Mouse (Mus musculus): ENCODE data around the gene 2310061I04Rik. TPM values are rescaled to one million over a fixed set of nuclear protein-coding genes. Genes with fewer than 3 reads are reported as not detected.

2310061I04Rik gene
- total and polyA plus RNA-seq, 2 experiments, result 4.9 to 35.3 TPM

DNA sequence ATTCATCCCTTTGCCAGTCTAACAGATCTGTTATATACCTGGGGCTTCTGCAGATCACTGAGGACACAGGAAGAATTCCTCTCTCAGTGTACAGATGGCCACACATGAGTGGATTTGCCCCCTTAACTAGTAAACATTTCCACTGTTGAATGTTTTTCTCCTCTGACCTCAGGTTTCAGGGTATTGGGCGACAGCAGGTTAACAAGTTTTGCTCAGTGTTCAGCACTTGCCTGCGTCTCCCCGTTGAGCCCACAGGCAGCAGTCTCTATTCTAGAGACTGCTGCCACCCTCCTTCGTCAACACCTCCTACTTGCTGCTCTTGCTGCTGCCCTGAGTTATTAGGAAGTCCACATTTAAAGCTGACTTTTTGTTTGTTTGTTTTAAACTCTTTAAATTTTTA, 24.5 kb upstream of the 2310061I04Rik start:
- no peak for DNase-seq (ENCODE audit: extremely low read depth, low read depth, low spot score)
- Histone ChIP-seq H3K36me3 (ENCODE audit: control insufficient read depth, insufficient read depth, low read length) (peaks cover 47% of the 10 kb centered on the region), H3K4me1 (ENCODE audit: control insufficient read depth, insufficient read depth, low read length) (peaks cover 17% of the 10 kb centered on the region), H3K9ac (ENCODE audit: low read depth, low read length) (no peak overlapping the region), H3K27me3 (ENCODE audit: control insufficient read depth, insufficient read depth, low read length) (no peaks in the 10 kb centered on the region), H3K4me3 (ENCODE audit: insufficient read depth, low read depth, low read length) (no peak overlapping the region), H3K79me2 (ENCODE audit: control insufficient read depth, insufficient read depth, low read length) (no peaks in the 10 kb centered on the region; the same call in 1 of the 2 replicates), H3K27ac (replicated peaks; ENCODE audit: insufficient read depth, low read depth, low read length) (no peak overlapping the region)
- TF ChIP-seq POLR2A (IDR thresholded peaks at IDR 0.05; ENCODE audit: extremely low read depth, insufficient read depth, low read length) (no peak), CTCF (IDR thresholded peaks at IDR 0.05; ENCODE audit: low read depth, low read length) (no peak)
- 32% methylated on average over 4 of the region's 4 CpGs for WGBS

DNA sequence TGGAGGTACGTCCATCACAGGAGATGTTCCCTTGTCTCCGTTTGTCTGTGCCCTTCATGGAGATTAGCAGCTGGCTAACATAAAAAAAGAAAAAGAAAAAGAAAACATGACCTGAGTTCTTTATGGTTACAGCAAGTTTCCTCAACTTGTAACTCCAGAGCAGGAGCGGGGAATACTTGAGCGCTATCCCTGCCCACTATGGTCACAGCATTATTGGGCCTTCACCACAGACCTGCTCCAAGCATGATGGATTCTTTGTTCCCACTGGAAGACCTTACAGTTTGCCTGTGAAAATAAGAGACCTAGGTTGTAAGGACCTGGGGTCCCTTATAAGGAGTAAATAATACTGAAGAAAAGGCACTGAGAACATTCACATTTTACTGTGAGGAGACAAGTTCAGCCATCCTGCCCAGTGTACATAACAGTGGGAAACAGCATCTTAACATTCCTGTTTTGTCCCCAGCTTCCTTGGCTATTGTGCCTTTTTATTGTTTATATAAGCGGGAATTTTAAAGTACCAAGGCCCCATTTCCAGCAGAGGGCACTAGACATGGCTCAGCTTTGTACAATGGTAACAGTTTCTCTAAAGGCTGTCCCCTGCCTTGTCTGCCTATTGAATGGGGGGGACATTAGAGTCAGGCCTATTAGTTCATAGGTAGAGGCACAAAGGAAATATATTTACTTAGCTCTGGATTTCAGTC, 23.8 kb upstream of the 2310061I04Rik start:
- Histone ChIP-seq H3K9ac (ENCODE audit: low read depth, low read length) (no peak overlapping the region), H3K27me3 (ENCODE audit: control insufficient read depth, insufficient read depth, low read length) (no peaks in the 10 kb centered on the region), H3K27ac (replicated peaks; ENCODE audit: insufficient read depth, low read depth, low read length) (peak overlapping the region; percentile 24; the same call in 1 of the 2 replicates), H3K79me2 (ENCODE audit: control insufficient read depth, insufficient read depth, low read length) (no peaks in the 10 kb centered on the region; the same call in 1 of the 2 replicates), H3K36me3 (ENCODE audit: control insufficient read depth, insufficient read depth, low read length) (peaks cover 40% of the 10 kb centered on the region), H3K4me3 (ENCODE audit: insufficient read depth, low read depth, low read length) (no peak overlapping the region), H3K4me1 (ENCODE audit: control insufficient read depth, insufficient read depth, low read length) (peaks cover 17% of the 10 kb centered on the region)
- TF ChIP-seq CTCF (IDR thresholded peaks at IDR 0.05; ENCODE audit: low read depth, low read length) (peak; percentile 34), POLR2A (IDR thresholded peaks at IDR 0.05; ENCODE audit: extremely low read depth, insufficient read depth, low read length) (no peak)
- WGBS, result 65% methylated on average over 5 of the region's 5 CpGs
- peak; percentile 65 for DNase-seq (ENCODE audit: extremely low read depth, low read depth, low spot score)

DNA sequence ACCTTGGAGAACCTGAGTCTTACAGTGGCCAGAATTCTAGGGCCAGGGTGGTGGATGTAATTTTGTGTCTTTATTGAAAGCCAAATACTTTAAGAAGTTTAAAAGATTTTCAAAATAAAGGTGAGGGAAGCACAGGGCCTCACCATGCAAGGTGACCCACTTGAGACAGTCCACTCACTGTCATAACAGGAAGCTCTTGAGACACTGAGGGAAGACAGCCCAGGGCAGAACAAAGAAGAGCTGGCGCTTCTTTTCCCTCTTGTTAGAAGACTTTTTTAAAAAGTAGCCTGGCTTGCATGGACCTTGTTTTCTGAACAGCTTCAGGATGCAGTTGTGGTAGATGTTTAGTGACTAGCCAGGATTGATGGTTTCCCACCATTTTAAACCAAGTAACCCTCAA, 23.2 kb upstream of the 2310061I04Rik start:
- Histone ChIP-seq H3K4me1 (ENCODE audit: control insufficient read depth, insufficient read depth, low read length) (peaks cover 17% of the 10 kb centered on the region), H3K36me3 (ENCODE audit: control insufficient read depth, insufficient read depth, low read length) (peaks cover 35% of the 10 kb centered on the region), H3K27ac (replicated peaks; ENCODE audit: insufficient read depth, low read depth, low read length) (no peak overlapping the region; the same call in 1 of the 2 replicates), H3K4me3 (ENCODE audit: insufficient read depth, low read depth, low read length) (no peak overlapping the region), H3K27me3 (ENCODE audit: control insufficient read depth, insufficient read depth, low read length) (no peaks in the 10 kb centered on the region), H3K9ac (ENCODE audit: low read depth, low read length) (no peak overlapping the region), H3K79me2 (ENCODE audit: control insufficient read depth, insufficient read depth, low read length) (no peaks in the 10 kb centered on the region; the same call in 1 of the 2 replicates)
- WGBS, result 67% methylated on average over 1 of the region's 1 CpGs
- TF ChIP-seq CTCF (IDR thresholded peaks at IDR 0.05; ENCODE audit: low read depth, low read length) (no peak), POLR2A (IDR thresholded peaks at IDR 0.05; ENCODE audit: extremely low read depth, insufficient read depth, low read length) (no peak)
- DNase-seq (ENCODE audit: extremely low read depth, low read depth, low spot score), result peak; percentile 43

DNA sequence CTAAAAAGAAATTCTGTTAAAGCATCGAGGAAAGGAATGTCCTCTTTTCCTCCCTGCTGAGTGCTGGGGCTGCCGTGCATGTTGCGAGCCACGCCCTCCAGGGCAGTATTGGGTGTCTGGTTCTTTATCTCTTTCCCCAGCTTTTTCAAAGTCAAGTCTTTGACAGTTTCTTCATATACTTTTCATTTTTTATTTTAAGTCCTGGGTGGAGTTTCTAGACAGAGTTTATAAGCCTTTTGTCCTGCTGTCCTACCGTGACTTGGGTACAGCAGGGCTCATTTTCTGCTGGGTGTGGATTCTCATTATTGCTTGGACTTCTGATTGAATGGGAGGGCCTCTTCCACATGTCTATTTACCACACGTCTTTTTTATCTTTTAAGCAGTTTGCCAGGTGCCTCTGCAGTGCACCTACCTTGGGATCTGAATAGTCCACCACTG, 22.7 kb upstream of the 2310061I04Rik start:
- H3K4me1 ChIP-seq (ENCODE audit: control insufficient read depth, insufficient read depth, low read length), result peaks cover 17% of the 10 kb centered on the region
- peak overlapping the region; percentile 30; the same call in 1 of the 2 replicates for H3K27ac ChIP-seq (replicated peaks; ENCODE audit: insufficient read depth, low read depth, low read length)
- DNase-seq (ENCODE audit: extremely low read depth, low read depth, low spot score), result no peak
- H3K27me3 ChIP-seq (ENCODE audit: control insufficient read depth, insufficient read depth, low read length), result no peaks in the 10 kb centered on the region
- 31% methylated on average over 6 of the region's 6 CpGs for WGBS
- no peak for TF ChIP-seq CTCF (IDR thresholded peaks at IDR 0.05; ENCODE audit: low read depth, low read length)
- 0 out of 2 replicates have a peak, but pooled peaks have one; percentile 10 for TF ChIP-seq POLR2A (IDR thresholded peaks at IDR 0.05; ENCODE audit: extremely low read depth, insufficient read depth, low read length)
- 0 out of 2 replicates have a peak overlapping the region, but pooled peaks have one; percentile 47 for H3K9ac ChIP-seq (ENCODE audit: low read depth, low read length)
- H3K79me2 ChIP-seq (ENCODE audit: control insufficient read depth, insufficient read depth, low read length), result peaks cover under 1% of the 10 kb centered on the region; the same call in 1 of the 2 replicates
- H3K4me3 ChIP-seq (ENCODE audit: insufficient read depth, low read depth, low read length), result no peak overlapping the region; the same call in 1 of the 2 replicates
- peaks cover 30% of the 10 kb centered on the region for H3K36me3 ChIP-seq (ENCODE audit: control insufficient read depth, insufficient read depth, low read length)

DNA sequence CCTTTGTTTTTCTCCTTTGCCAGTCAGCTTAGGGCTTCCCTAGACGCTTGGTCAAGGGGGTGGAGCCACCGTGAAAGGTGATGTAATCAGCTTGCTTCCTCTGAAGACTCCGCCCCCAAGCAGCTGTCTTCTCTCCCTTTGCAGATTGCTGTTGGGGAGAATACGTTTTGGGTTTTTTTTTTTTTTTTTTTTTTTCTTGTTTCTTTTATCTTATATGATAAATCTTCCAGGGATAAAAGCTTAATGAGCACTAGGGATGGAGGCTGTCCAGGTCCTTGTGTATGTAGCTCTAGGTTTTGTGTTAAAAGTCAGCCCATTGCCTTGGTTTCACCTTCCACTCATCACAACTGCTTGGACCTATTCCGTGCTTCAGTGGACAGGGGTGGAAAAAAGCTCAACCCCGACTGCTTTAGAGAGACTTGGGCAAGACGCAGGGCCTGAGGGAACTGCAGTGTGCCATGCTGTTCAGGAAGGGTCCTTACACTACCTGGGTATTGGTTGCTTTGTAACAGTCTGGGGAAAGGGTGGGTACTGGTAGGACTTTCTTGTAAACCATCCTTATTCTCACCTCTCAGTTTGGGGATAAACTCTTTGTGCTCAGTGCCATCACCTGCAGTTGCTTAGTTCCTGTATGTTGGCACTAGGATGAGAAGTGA, 22.0 kb upstream of the 2310061I04Rik start:
- DNase-seq (ENCODE audit: extremely low read depth, low read depth, low spot score), result peak; percentile 91
- peaks cover 17% of the 10 kb centered on the region for H3K4me1 ChIP-seq (ENCODE audit: control insufficient read depth, insufficient read depth, low read length)

More for the DNA sequence above, 22.0 kb upstream of the 2310061I04Rik start:
- peak overlapping the region; percentile 69 for H3K9ac ChIP-seq (ENCODE audit: low read depth, low read length)
- H3K27ac ChIP-seq (replicated peaks; ENCODE audit: insufficient read depth, low read depth, low read length), result peak overlapping the region; percentile 49
- H3K79me2 ChIP-seq (ENCODE audit: control insufficient read depth, insufficient read depth, low read length), result peaks cover 7% of the 10 kb centered on the region
- 3% methylated on average over 7 of the region's 7 CpGs for WGBS
- H3K27me3 ChIP-seq (ENCODE audit: control insufficient read depth, insufficient read depth, low read length), result no peaks in the 10 kb centered on the region
- peak overlapping the region; percentile 18 for H3K4me3 ChIP-seq (ENCODE audit: insufficient read depth, low read depth, low read length)
- TF ChIP-seq POLR2A (IDR thresholded peaks at IDR 0.05; ENCODE audit: extremely low read depth, insufficient read depth, low read length), result peak; percentile 37; the same call in 1 of the 2 replicates
- 0 out of 2 replicates have a peak, but pooled peaks have one; percentile 0 for TF ChIP-seq CTCF (IDR thresholded peaks at IDR 0.05; ENCODE audit: low read depth, low read length)
- H3K36me3 ChIP-seq (ENCODE audit: control insufficient read depth, insufficient read depth, low read length), result peaks cover 24% of the 10 kb centered on the region

All from liver, adult 2 months (tissue).